8 mouse cellular contexts compared by ENCODE assay signal in genomic region chr11:82386970-82387540, GRCm38 (mm10). TPM values are rescaled to one million over a fixed set of nuclear protein-coding genes. Genes with fewer than 3 reads are reported as not detected.
A peak's percentile ranks its signal among the peaks of the same experiment; 100 is the strongest.
DNase-seq lines count a peak whose midpoint lies in the region; ATAC-seq and TF ChIP-seq lines count a peak whose summit lies in the region.

No protein-coding gene starts in this region.

- no peaks in the 10 kb centered on the region for H3K36me3 ChIP-seq in forebrain, embryonic 14.5 days (ENCODE audit: control insufficient read depth, insufficient read depth, low read length)
- H3K36me3 ChIP-seq in hindbrain, postnatal 0 days (ENCODE audit: insufficient read depth, low read length) = no peaks in the 10 kb centered on the region
- H3K36me3 ChIP-seq in limb, embryonic 10.5 days = no peaks in the 10 kb centered on the region

- peak; percentile 78 for ATAC-seq in forebrain, embryonic 14.5 days
- ATAC-seq in hindbrain, postnatal 0 days = peak; percentile 85

- peak overlapping the region; percentile 61 for H3K9ac ChIP-seq in forebrain, embryonic 14.5 days (ENCODE audit: low read length)
- peak overlapping the region; percentile 74 for H3K9ac ChIP-seq in hindbrain, postnatal 0 days (replicated peaks; ENCODE audit: low read length)

- peak overlapping the region; percentile 95 for H3K4me2 ChIP-seq in forebrain, embryonic 14.5 days (ENCODE audit: low read length)
- H3K4me2 ChIP-seq in hindbrain, postnatal 0 days (ENCODE audit: low read depth, low read length) = peak overlapping the region; percentile 71

- DNase-seq in adrenal gland, adult (ENCODE audit: inconsistent age in 2 of 2, low spot score in 1 of 2) = peak; percentile 26 to 49
- DNase-seq in adrenal gland, adult 8-10 months = no peak
- DNase-seq in cerebellum, adult 11 months = peak; percentile 51
- DNase-seq in forebrain, embryonic 14.5 days (ENCODE audit: low spot score) = peak; percentile 87
- peak; percentile 93 for DNase-seq in hindbrain, postnatal 0 days (ENCODE audit: low spot score)
- DNase-seq in limb, embryonic 10.5 days (ENCODE audit: low spot score) = peak; percentile 72
- no peak for DNase-seq in B cell, adult 2 months

- peak overlapping the region; percentile 58 for H3K4me3 ChIP-seq in forebrain, embryonic 14.5 days (ENCODE audit: low read depth, low read length)
- peak overlapping the region; percentile 73 for H3K4me3 ChIP-seq in hindbrain, postnatal 0 days (ENCODE audit: low read length)
- H3K4me3 ChIP-seq in limb, embryonic 10.5 days = peak overlapping the region; percentile 63
- H3K4me3 ChIP-seq in olfactory bulb, adult 2 months (ENCODE audit: insufficient read depth, low read depth, low read length) = peak overlapping the region; percentile 54

- WGBS in forebrain, embryonic 14.5 days = 1% methylated on average over 50 of the region's 51 CpGs
- WGBS in hindbrain, postnatal 0 days = under 1% methylated on average over 49 of the region's 51 CpGs
- under 1% methylated on average over 51 of the region's 51 CpGs for WGBS in limb, embryonic 10.5 days
- WGBS in olfactory bulb, adult 2 months = under 1% methylated on average over 51 of the region's 51 CpGs

- H3K27me3 ChIP-seq in forebrain, embryonic 14.5 days (replicated peaks; ENCODE audit: control insufficient read depth, insufficient read depth, low read length) = peaks cover 39% of the 10 kb centered on the region
- no peaks in the 10 kb centered on the region; the same call in 1 of the 2 replicates for H3K27me3 ChIP-seq in hindbrain, postnatal 0 days (ENCODE audit: insufficient read depth, low read length)
- peaks cover 98% of the 10 kb centered on the region for H3K27me3 ChIP-seq in limb, embryonic 10.5 days (ENCODE audit: low read depth, poor library complexity, severe bottlenecking)

- peaks cover 14% of the 10 kb centered on the region for H3K4me1 ChIP-seq in forebrain, embryonic 14.5 days (ENCODE audit: control insufficient read depth, insufficient read depth, low read length)
- H3K4me1 ChIP-seq in hindbrain, postnatal 0 days (ENCODE audit: insufficient read depth, low read length) = peaks cover 8% of the 10 kb centered on the region; the same call in 1 of the 2 replicates
- H3K4me1 ChIP-seq in limb, embryonic 10.5 days = peaks cover 38% of the 10 kb centered on the region
- H3K4me1 ChIP-seq in olfactory bulb, adult 2 months (ENCODE audit: control insufficient read depth, insufficient read depth, low read length) = peaks cover 29% of the 10 kb centered on the region

- 0 out of 2 replicates have a peak, but pooled peaks have one; percentile 26 for TF ChIP-seq POLR2A in olfactory bulb, adult 2 months (IDR thresholded peaks at IDR 0.05; ENCODE audit: insufficient read depth, low read depth, low read length)

- no peak overlapping the region for H3K27ac ChIP-seq in forebrain, embryonic 14.5 days (ENCODE audit: low read depth, low read length)
- H3K27ac ChIP-seq in hindbrain, postnatal 0 days = peak overlapping the region; percentile 68
- H3K27ac ChIP-seq in limb, embryonic 10.5 days = 0 out of 2 replicates have a peak overlapping the region, but pooled peaks have one; percentile 10
- no peak overlapping the region for H3K27ac ChIP-seq in olfactory bulb, adult 2 months (ENCODE audit: insufficient read depth, low read depth, low read length)

- no peaks in the 10 kb centered on the region for H3K9me3 ChIP-seq in forebrain, embryonic 14.5 days (replicated peaks; ENCODE audit: control insufficient read depth, low read length)
- H3K9me3 ChIP-seq in hindbrain, postnatal 0 days (ENCODE audit: low read length) = no peaks in the 10 kb centered on the region
- no peaks in the 10 kb centered on the region for H3K9me3 ChIP-seq in limb, embryonic 10.5 days (replicated peaks)

- TF ChIP-seq CTCF in hindbrain, postnatal 0 days (IDR thresholded peaks at IDR 0.05; ENCODE audit: low read depth) = peak; percentile 33
- no peak; the same call in 1 of the 2 replicates for TF ChIP-seq CTCF in olfactory bulb, adult 2 months (IDR thresholded peaks at IDR 0.05; ENCODE audit: insufficient read depth, low read depth, low read length)

RNA-seq across cellular contexts. Expression of gene Tmem132e, which starts 1.6 kb away (rescaled TPM):
- total RNA-seq in adrenal gland, adult 8-10 months (2022) = 1 to 10 TPM in 3 of 4 experiments, under 1 TPM in 1; 0.87 to 3.0 (median 2.4) TPM
- polyA plus RNA-seq in forebrain, embryonic 14.5 days (2014; fragmentation: Nextera tagmentation; extraction: Ambion mirVana) = 0.85 and 0.89 TPM in 2 replicates
- 48.9 and 52.8 TPM in 2 replicates for total RNA-seq in hindbrain, postnatal 0 days (2014; rRNA removed)
- 4.0 and 4.6 TPM in 2 replicates for polyA plus RNA-seq in hindbrain, postnatal 0 days (2015; fragmentation: Nextera tagmentation; extraction: Ambion mirVana)
- polyA plus RNA-seq in limb, embryonic 10.5 days (2016; fragmentation: Nextera tagmentation; extraction: Ambion mirVana) = 0.50 and 0.55 TPM in 2 replicates
- not detected in 2 replicates for polyA plus RNA-seq in olfactory bulb, adult 2 months (2012; ENCODE audit: insufficient read depth, insufficient read length, low replicate concordance, missing spikeins)

Comparison
In these comparisons a context has a peak if more than half of its experiments do, and no peak if none do; other contexts are left out.
1. DNase-seq: peak in adrenal gland, adult (2 of 2), cerebellum, adult 11 months (single experiment), forebrain, embryonic 14.5 days (single experiment), hindbrain, postnatal 0 days (single experiment) and limb, embryonic 10.5 days (single experiment); none in adrenal gland, adult 8-10 months (single experiment) and B cell, adult 2 months (0 of 2).
2. H3K27ac ChIP-seq: peak in hindbrain, postnatal 0 days (single experiment) and limb, embryonic 10.5 days (single experiment); none in forebrain, embryonic 14.5 days (single experiment) and olfactory bulb, adult 2 months (single experiment).
3. Peak in every context shown above with its lines, with median percentiles within 50 percentile points of each other: H3K4me3 ChIP-seq.